Mouse (Mus musculus) adrenal gland, postnatal 36 days (tissue): Measurements from ENCODE around the gene Mettl15. TPM values are rescaled to one million over a fixed set of nuclear protein-coding genes. Genes with fewer than 3 reads are reported as not detected.
"Not testable (repeated sequence)": the region's sequence is repeated elsewhere in the genome, so short reads cannot be mapped to it uniquely, and the experiment has no call there.

Experiments
- DNase-seq, 2 experiments: peaks; one replicate each; pipeline ENCODE4 v3.0.0; 2021; ENCODE audit warnings: mixed read lengths in 1 of 2
- long read RNA-seq, 2 experiments: library from polyadenylated mRNA; stranded (forward); transcript quantifications; one replicate each; pipeline ENCODE4 v2.0.0; 2021; ENCODE audit warnings: borderline sequencing depth in 2 of 2
- total RNA-seq, 2 experiments: library from RNA; stranded (reverse); gene quantifications; 2 replicates each; pipeline ENCODE4 v1.2.3; 2021

Mettl15 gene
- total RNA-seq: 10 to 100 TPM in 1 of 2 experiments, 1 to 10 TPM in 1; 7.7 to 10.0 TPM
- long read RNA-seq, experiment 1, partial matches to known transcripts: 0 of 6 reads
- long read RNA-seq, experiment 1, other reads (novel, unspliced or antisense): 2 of 6 reads
- long read RNA-seq, experiment 2, partial matches to known transcripts: 0 of 3 reads
- long read RNA-seq, experiment 2, other reads (novel, unspliced or antisense): 3 of 3 reads

GRCm38 (mm10) chr2:109280600-109281340, at the start of gene Mettl15, which contains the start of gene Kif18a:
Gene Mettl15 (minus strand): TSS chr2:109280748.
Gene Kif18a (plus strand): TSS chr2:109280738.
- DNase-seq: peak; percentile 96 to 97

- no peak for DNase-seq
Observed at GRCm38 (mm10) chr2:109311369-109311768, 30.8 kb upstream of the Mettl15 start.

DNA sequence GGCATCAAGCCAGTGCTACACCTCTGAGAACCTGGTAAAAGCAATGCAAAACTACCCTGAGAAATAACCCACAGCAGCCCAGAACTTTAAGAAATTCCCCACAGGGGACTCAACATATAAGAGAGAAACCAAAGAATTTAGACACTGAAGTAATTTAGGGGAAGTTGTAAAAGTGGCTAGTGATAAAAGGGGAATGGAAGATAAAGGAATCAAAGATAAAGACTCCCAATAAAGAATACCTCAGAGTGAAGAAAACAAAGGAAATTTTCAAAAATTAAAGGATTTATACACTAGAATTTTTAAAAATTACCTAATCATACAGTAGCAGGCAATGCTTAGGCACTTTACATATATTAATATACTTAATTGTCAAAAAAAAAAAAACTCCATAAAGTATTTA, 23.1 kb upstream of the Mettl15 start:
- no peak for DNase-seq

- no peak for DNase-seq
Observed at GRCm38 (mm10) chr2:109302234-109302633, 21.7 kb upstream of the Mettl15 start.

- no peak for DNase-seq
Observed at GRCm38 (mm10) chr2:109298160-109298559, 17.6 kb upstream of the Mettl15 start.

DNA sequence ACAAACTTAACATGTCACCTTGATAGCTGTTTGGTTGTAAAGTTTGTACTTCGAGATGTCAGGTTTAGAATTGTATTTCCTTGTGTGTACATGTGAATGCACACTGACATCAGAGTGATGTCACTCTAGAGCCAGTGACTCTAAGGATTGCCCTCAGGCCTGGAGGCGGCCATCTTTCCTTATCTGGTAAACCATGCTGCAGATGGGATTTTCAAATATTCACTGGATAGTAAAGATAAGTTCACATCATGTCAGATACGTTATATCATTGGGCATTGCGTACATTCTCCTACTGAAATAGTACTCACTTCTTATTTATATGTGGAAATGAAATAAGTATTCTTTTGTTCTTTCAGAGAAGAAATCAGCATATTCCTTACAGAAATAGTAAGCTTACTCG, 15.7 kb upstream of the Mettl15 start:
- DNase-seq: no peak

DNA sequence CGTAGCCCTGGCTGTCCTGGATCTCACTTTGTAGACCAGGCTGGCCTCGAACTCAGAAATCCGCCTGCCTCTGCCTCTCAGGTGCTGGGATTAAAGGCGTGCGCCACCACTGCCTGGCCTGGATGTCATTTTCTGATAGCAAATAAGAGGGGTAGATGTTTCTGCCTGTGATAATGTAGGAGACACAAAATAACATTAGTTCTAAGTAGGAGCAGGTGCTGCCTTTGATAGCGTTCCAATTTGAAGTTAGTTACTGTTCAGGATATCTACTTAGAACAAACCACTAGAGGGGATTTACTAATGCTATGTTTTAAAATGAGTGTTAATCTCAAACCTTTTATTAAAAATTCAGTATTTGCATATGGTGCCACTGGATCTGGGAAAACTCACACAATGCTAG, 8.8 kb upstream of the Mettl15 start:
- no peak for DNase-seq

- DNase-seq: no peak
Observed at GRCm38 (mm10) chr2:109284121-109284520, 3.6 kb upstream of the Mettl15 start.

- no peak for DNase-seq
Observed at GRCm38 (mm10) chr2:109281341-109281690, 768 bp upstream of the Mettl15 start.

DNA sequence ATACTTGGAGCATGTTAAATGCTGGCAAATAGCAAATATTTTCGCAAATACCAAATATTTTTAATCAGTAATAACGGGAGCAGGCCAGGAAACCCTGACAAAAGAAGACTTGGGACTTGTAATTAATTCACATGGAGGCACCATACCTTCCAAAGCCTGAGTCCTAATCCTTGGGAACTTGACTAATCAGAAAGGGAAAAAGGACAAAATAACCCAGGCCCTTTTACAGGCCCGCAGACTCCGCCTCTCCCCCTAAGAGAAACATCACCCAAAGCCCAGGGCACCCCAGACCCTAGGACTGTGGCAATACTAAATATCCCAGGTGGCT, 312 bp downstream of the Mettl15 start:
- no peak for DNase-seq

DNA sequence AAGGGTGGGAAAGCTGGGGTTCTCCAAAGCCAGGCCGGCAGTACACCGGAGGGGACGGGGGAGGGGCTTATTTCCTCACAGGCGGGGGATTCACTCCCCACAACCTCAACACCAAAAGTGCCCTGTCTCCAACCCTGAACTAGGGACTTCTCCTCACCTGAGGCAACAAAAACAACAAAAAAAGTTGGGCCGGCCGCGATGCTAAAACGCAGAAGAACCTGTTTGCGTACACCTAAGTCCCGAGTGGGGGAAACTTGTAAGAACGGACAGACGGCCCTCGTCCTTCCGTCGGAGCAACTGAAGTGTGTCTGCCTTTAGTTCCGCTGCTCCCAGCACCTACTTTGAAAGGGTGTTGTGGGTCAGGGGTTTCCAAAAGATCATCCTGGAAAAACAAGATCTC, 2.5 kb downstream of the Mettl15 start:
- DNase-seq: peak; percentile 61 to 67

DNA sequence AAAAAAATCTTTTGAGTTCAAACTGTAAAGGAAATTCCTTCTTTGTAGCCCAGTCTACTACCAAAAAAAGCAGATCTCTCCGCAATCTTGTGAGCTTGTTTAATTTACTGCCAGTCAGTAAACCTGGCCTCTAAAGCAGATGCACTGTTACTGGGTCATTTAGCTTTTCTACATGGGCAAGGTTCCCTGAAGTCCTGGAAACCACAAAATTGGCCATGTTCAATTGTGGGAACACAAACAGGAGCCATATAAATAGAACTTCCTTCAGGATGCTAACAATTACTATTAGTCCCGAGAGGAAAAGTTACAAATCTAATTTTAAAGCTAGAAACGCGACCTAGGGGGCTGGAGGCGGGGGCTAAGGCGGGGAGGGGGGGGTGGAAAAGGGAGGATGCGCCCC, 3.0 kb downstream of the Mettl15 start:
- DNase-seq: no peak

- DNase-seq: no peak
Observed at GRCm38 (mm10) chr2:109273098-109273497, 7.5 kb downstream of the Mettl15 start.

DNA sequence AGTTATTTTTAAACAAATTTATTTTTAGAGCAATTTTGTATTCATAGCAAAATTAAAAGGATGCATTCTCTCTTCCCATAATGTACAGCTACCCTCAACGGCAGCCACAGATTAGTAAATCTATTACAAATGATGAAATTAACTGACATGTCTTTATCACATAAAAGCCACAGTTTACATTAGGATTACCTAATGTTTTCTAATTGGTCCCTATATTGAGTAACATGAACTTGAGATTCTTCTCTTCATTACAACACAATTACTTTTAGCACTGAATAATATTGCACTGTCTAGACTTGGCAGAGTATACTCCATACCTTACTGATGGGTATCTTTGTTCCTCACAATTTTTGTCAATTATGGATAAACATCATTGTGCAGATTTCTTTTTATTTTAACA, 17.8 kb downstream of the Mettl15 start:
- no peak for DNase-seq

- DNase-seq: peak; percentile 55 to 63
Observed at GRCm38 (mm10) chr2:109241947-109242346, 38.6 kb downstream of the Mettl15 start.

GRCm38 (mm10) chr2:109235741-109236140, 44.8 kb downstream of the Mettl15 start:
- no peak for DNase-seq

DNA sequence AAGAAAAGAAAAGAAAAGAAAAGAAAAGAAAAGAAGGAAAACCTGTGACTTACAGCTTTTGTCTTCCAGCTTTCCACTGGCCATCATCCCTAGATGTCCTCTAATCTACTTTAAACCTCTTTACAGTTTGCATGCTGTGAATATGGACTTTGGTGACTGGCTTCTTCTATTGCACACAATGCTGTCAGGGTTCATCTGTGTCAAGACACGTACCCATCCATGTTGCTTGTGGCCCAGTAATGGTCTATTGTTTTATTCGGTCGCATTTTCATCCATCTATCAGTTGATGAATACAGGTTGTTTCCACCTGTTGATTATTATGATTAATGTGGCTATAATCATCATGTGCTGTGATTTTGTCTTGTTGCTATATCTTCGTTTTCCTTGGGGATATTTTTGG, 46.7 kb downstream of the Mettl15 start:
- no peak for DNase-seq

DNA sequence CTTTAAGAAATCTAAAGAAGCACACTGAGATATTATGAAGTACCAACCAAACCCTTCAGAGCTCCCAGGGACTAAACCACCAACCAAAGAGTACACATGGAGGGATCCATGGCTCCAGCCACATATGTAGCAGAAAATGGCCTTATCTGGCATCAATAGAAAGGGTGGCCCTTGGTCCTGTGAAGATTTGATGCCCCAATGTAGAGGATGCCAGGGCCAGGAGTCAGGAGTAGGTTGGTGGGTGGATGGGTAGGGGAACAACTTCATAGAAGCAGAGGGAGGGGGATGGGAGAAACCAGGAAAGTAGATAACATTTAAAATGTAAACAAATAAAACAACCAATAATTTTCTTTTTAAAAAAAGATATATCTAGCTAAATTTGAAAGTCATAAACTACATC, 50.1 kb downstream of the Mettl15 start:
- no peak for DNase-seq

DNA sequence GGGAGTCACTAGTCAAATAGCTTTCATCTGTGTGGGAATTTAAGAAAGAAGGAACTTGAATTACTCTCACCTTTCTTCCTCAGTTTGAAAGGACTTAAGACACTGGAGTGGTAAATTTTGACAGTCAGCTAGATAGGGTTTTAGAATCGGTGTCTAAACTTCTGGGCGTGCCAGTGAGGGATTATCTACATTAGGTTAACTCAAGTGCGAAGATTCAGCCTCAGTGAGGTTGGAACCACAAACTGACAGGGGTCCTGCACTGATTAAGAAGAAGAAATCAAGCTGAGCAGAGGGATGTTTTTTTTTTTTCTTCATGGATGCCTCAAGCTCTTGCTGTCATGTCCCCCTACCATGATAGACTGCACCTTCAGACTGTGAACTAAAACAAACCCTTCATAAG, 53.4 kb downstream of the Mettl15 start:
- DNase-seq: no peak

- no peak for DNase-seq
Observed at GRCm38 (mm10) chr2:109221470-109221869, 59.1 kb downstream of the Mettl15 start.

GRCm38 (mm10) chr2:109216678-109217077, 63.9 kb downstream of the Mettl15 start:
- not testable (repeated sequence) for DNase-seq

DNA sequence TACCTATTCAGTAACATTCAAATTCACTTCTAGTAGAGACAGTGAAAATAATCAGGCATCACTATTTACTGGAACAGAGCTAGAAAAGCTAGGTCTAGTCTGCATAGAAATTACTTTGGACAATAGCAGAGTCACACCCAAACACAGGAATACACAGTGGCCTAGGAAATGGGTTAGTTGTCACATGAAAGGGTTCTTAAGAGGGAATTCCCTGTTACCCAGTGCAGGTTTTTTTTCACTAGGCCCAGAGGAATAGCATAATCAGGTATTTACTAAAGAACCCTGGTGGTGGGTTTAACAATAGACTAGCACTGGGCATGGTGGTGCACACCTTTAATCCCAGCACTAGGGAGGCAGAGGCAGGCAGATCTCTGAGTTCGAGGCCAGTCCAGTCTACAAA, 69.9 kb downstream of the Mettl15 start:
- DNase-seq: not testable (repeated sequence)

DNA sequence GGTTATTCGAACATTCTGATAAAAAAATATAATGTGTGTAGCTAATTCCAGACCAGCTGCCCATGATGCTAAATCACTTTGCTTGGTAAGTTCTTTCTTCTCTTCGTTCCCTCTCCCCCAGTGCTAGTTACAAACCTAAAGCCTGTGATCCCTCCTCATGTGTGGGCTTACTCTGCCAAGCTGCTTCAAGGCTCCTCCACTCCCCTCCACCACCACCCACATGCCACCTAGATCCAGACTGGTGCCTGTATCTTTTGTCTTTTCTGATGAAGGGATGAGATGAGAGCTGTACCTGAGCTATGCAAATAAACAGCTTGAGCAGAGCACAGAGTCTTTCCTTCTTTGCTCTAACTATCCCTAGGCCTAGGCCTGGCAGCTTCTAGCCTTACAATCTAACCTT, 72.5 kb downstream of the Mettl15 start:
- DNase-seq: no peak

GRCm38 (mm10) chr2:109182993-109183392, 97.6 kb downstream of the Mettl15 start:
- DNase-seq: no peak
